Mouse (Mus musculus): ENCODE data around the gene Tsr1. TPM values are rescaled to one million over a fixed set of nuclear protein-coding genes. Genes with fewer than 3 reads are reported as not detected.

Tsr1 gene
- polyA plus RNA-seq, 1 experiment from 2014 or later: 48.9 TPM

GRCm38 (mm10) chr11:74909978-74910377 lies 12.1 kb downstream of the Tsr1 start:
- no peak overlapping the region for H3K27ac ChIP-seq (ENCODE audit: low read depth, low read length)
- H3K27me3 ChIP-seq (ENCODE audit: control insufficient read depth, insufficient read depth, low read length): no peaks in the 10 kb centered on the region
- H3K9ac ChIP-seq (ENCODE audit: low read length): no peak overlapping the region
- DNase-seq (ENCODE audit: low spot score, missing footprints) (peak; percentile 51), ATAC-seq (ENCODE audit: low FRiP score) (no peak)
- H3K4me2 ChIP-seq: no peak overlapping the region
- peaks cover 31% of the 10 kb centered on the region; the same call in 1 of the 2 replicates for H3K36me3 ChIP-seq (ENCODE audit: control insufficient read depth, insufficient read depth, low read length)
- H3K4me3 ChIP-seq (ENCODE audit: low read depth, low read length): no peak overlapping the region
- no peaks in the 10 kb centered on the region for H3K4me1 ChIP-seq (ENCODE audit: control insufficient read depth, insufficient read depth, low read length)
- no peaks in the 10 kb centered on the region for H3K9me3 ChIP-seq (ENCODE audit: control insufficient read depth, low read length)
- 90% methylated on average over 4 of the region's 4 CpGs for WGBS

GRCm38 (mm10) chr11:74912492-74912891 lies 14.6 kb downstream of the Tsr1 start:
- Histone ChIP-seq H3K27ac (ENCODE audit: low read depth, low read length) (no peak overlapping the region), H3K4me2 (no peak overlapping the region), H3K27me3 (ENCODE audit: control insufficient read depth, insufficient read depth, low read length) (no peaks in the 10 kb centered on the region), H3K4me1 (ENCODE audit: control insufficient read depth, insufficient read depth, low read length) (no peaks in the 10 kb centered on the region), H3K9me3 (ENCODE audit: control insufficient read depth, low read length) (no peaks in the 10 kb centered on the region), H3K36me3 (ENCODE audit: control insufficient read depth, insufficient read depth, low read length) (peaks cover 16% of the 10 kb centered on the region; the same call in 1 of the 2 replicates), H3K9ac (ENCODE audit: low read length) (no peak overlapping the region), H3K4me3 (ENCODE audit: low read depth, low read length) (no peak overlapping the region)
- no peak for ATAC-seq (ENCODE audit: low FRiP score)
- no peak for DNase-seq (ENCODE audit: low spot score, missing footprints)
- WGBS: 89% methylated on average over 3 of the region's 3 CpGs

- DNase-seq (ENCODE audit: low spot score, missing footprints) (peak; percentile 23), ATAC-seq (ENCODE audit: low FRiP score) (no peak)
- H3K36me3 ChIP-seq (ENCODE audit: control insufficient read depth, insufficient read depth, low read length): peaks cover 2% of the 10 kb centered on the region; the same call in 1 of the 2 replicates
- WGBS: 88% methylated on average over 6 of the region's 6 CpGs
- H3K4me3 ChIP-seq (ENCODE audit: low read depth, low read length): no peak overlapping the region
- H3K9me3 ChIP-seq (ENCODE audit: control insufficient read depth, low read length): no peaks in the 10 kb centered on the region
- H3K27ac ChIP-seq (ENCODE audit: low read depth, low read length): no peak overlapping the region
- no peak overlapping the region for H3K9ac ChIP-seq (ENCODE audit: low read length)
- no peak overlapping the region for H3K4me2 ChIP-seq
- H3K27me3 ChIP-seq (ENCODE audit: control insufficient read depth, insufficient read depth, low read length): no peaks in the 10 kb centered on the region
- no peaks in the 10 kb centered on the region for H3K4me1 ChIP-seq (ENCODE audit: control insufficient read depth, insufficient read depth, low read length)
Measured at GRCm38 (mm10) chr11:74919249-74919648, 21.4 kb downstream of the Tsr1 start.

GRCm38 (mm10) chr11:74924149-74924548 lies 26.3 kb downstream of the Tsr1 start:
- DNase-seq (ENCODE audit: low spot score, missing footprints): peak; percentile 78
- ATAC-seq (ENCODE audit: low FRiP score): no peak

GRCm38 (mm10) chr11:74925577-74926387 lies 27.9 kb downstream of the Tsr1 start, which contains the start of the genes Smg6 and Srr:
Smg6 (plus strand) TSS chr11:74925823.
Srr (minus strand) TSS chr11:74925948.
- Histone ChIP-seq H3K4me2 (peak within 1 kb of the TSS; percentile 71), H3K36me3 (ENCODE audit: control insufficient read depth, insufficient read depth, low read length) (peaks cover 5% of the 10 kb centered on the region; the same call in 1 of the 2 replicates), H3K4me1 (ENCODE audit: control insufficient read depth, insufficient read depth, low read length) (peaks cover 14% of the 10 kb centered on the region), H3K27ac (ENCODE audit: low read depth, low read length) (peak within 1 kb of the TSS; percentile 96), H3K27me3 (ENCODE audit: control insufficient read depth, insufficient read depth, low read length) (no peaks in the 10 kb centered on the region), H3K9me3 (ENCODE audit: control insufficient read depth, low read length) (no peaks in the 10 kb centered on the region), H3K9ac (ENCODE audit: low read length) (peak within 1 kb of the TSS; percentile 78), H3K4me3 (ENCODE audit: low read depth, low read length) (peak within 1 kb of the TSS; percentile 91)
- peak; percentile 99 for DNase-seq (ENCODE audit: low spot score, missing footprints)
- under 1% methylated on average over 77 of the region's 88 CpGs for WGBS
- ATAC-seq (ENCODE audit: low FRiP score): peak; percentile 97

More at GRCm38 (mm10) chr11:74924149-74924548, 26.3 kb downstream of the Tsr1 start:
- peaks cover 14% of the 10 kb centered on the region for H3K4me1 ChIP-seq (ENCODE audit: control insufficient read depth, insufficient read depth, low read length)
- H3K9me3 ChIP-seq (ENCODE audit: control insufficient read depth, low read length): no peaks in the 10 kb centered on the region
- no peaks in the 10 kb centered on the region for H3K27me3 ChIP-seq (ENCODE audit: control insufficient read depth, insufficient read depth, low read length)
- H3K4me2 ChIP-seq: no peak overlapping the region
- no peak overlapping the region for H3K27ac ChIP-seq (ENCODE audit: low read depth, low read length)
- WGBS: 62% methylated on average over 4 of the region's 4 CpGs
- no peak overlapping the region for H3K9ac ChIP-seq (ENCODE audit: low read length)
- no peak overlapping the region for H3K4me3 ChIP-seq (ENCODE audit: low read depth, low read length)
- H3K36me3 ChIP-seq (ENCODE audit: control insufficient read depth, insufficient read depth, low read length): peaks cover under 1% of the 10 kb centered on the region; the same call in 1 of the 2 replicates

- DNase-seq (ENCODE audit: low spot score, missing footprints): no peak
- peaks cover 5% of the 10 kb centered on the region; the same call in 1 of the 2 replicates for H3K36me3 ChIP-seq (ENCODE audit: control insufficient read depth, insufficient read depth, low read length)
- no peak for ATAC-seq (ENCODE audit: low FRiP score)
- peak overlapping the region; percentile 91 for H3K4me3 ChIP-seq (ENCODE audit: low read depth, low read length)
- H3K27me3 ChIP-seq (ENCODE audit: control insufficient read depth, insufficient read depth, low read length): no peaks in the 10 kb centered on the region
- H3K4me2 ChIP-seq: peak overlapping the region; percentile 71
- 10% methylated on average over 11 of the region's 11 CpGs for WGBS
- peak overlapping the region; percentile 96 for H3K27ac ChIP-seq (ENCODE audit: low read depth, low read length)
- H3K9ac ChIP-seq (ENCODE audit: low read length): peak overlapping the region; percentile 78
- H3K4me1 ChIP-seq (ENCODE audit: control insufficient read depth, insufficient read depth, low read length): peaks cover 14% of the 10 kb centered on the region
- H3K9me3 ChIP-seq (ENCODE audit: control insufficient read depth, low read length): no peaks in the 10 kb centered on the region
Measured at GRCm38 (mm10) chr11:74926388-74927005, 28.6 kb downstream of the Tsr1 start.

GRCm38 (mm10) chr11:74927236-74927725 lies 29.4 kb downstream of the Tsr1 start:
- H3K9ac ChIP-seq (ENCODE audit: low read length): no peak overlapping the region
- no peak for ATAC-seq (ENCODE audit: low FRiP score)
- H3K4me1 ChIP-seq (ENCODE audit: control insufficient read depth, insufficient read depth, low read length): peaks cover 14% of the 10 kb centered on the region
- no peak overlapping the region for H3K27ac ChIP-seq (ENCODE audit: low read depth, low read length)
- 90% methylated on average over 2 of the region's 2 CpGs for WGBS
- no peaks in the 10 kb centered on the region for H3K9me3 ChIP-seq (ENCODE audit: control insufficient read depth, low read length)
- no peaks in the 10 kb centered on the region for H3K27me3 ChIP-seq (ENCODE audit: control insufficient read depth, insufficient read depth, low read length)
- H3K36me3 ChIP-seq (ENCODE audit: control insufficient read depth, insufficient read depth, low read length): peaks cover 5% of the 10 kb centered on the region; the same call in 1 of the 2 replicates
- no peak overlapping the region; the same call in 1 of the 2 replicates for H3K4me2 ChIP-seq
- DNase-seq (ENCODE audit: low spot score, missing footprints): no peak
- no peak overlapping the region for H3K4me3 ChIP-seq (ENCODE audit: low read depth, low read length)

GRCm38 (mm10) chr11:74929111-74929510 lies 31.2 kb downstream of the Tsr1 start:
- no peaks in the 10 kb centered on the region for H3K27me3 ChIP-seq (ENCODE audit: control insufficient read depth, insufficient read depth, low read length)
- DNase-seq (ENCODE audit: low spot score, missing footprints) (no peak), ATAC-seq (ENCODE audit: low FRiP score) (no peak)
- peaks cover 14% of the 10 kb centered on the region for H3K4me1 ChIP-seq (ENCODE audit: control insufficient read depth, insufficient read depth, low read length)
- H3K4me2 ChIP-seq: no peak overlapping the region
- peaks cover 10% of the 10 kb centered on the region for H3K36me3 ChIP-seq (ENCODE audit: control insufficient read depth, insufficient read depth, low read length)
- H3K4me3 ChIP-seq (ENCODE audit: low read depth, low read length): no peak overlapping the region
- H3K9me3 ChIP-seq (ENCODE audit: control insufficient read depth, low read length): no peaks in the 10 kb centered on the region
- WGBS: 87% methylated on average over 4 of the region's 4 CpGs
- no peak overlapping the region for H3K9ac ChIP-seq (ENCODE audit: low read length)
- no peak overlapping the region for H3K27ac ChIP-seq (ENCODE audit: low read depth, low read length)

- Histone ChIP-seq H3K9ac (ENCODE audit: low read length) (no peak overlapping the region), H3K9me3 (ENCODE audit: control insufficient read depth, low read length) (no peaks in the 10 kb centered on the region), H3K27me3 (ENCODE audit: control insufficient read depth, insufficient read depth, low read length) (no peaks in the 10 kb centered on the region), H3K36me3 (ENCODE audit: control insufficient read depth, insufficient read depth, low read length) (peaks cover 17% of the 10 kb centered on the region), H3K4me2 (no peak overlapping the region), H3K4me3 (ENCODE audit: low read depth, low read length) (no peak overlapping the region), H3K27ac (ENCODE audit: low read depth, low read length) (no peak overlapping the region), H3K4me1 (ENCODE audit: control insufficient read depth, insufficient read depth, low read length) (peaks cover 9% of the 10 kb centered on the region)
- ATAC-seq (ENCODE audit: low FRiP score) (no peak), DNase-seq (ENCODE audit: low spot score, missing footprints) (no peak)
- WGBS: 92% methylated on average over 7 of the region's 7 CpGs
Measured at GRCm38 (mm10) chr11:74930391-74930790, 32.5 kb downstream of the Tsr1 start.
